Mouse (Mus musculus) embryo, embryonic 11.5 days (tissue): ENCODE measurements around the gene Treml2.

Source experiments
- DNase-seq: peaks from one replicate; pipeline ENCODE4 v3.0.0-alpha.2; 2012; ENCODE audit warnings: low read depth, low spot score

The Treml2 gene

DNA sequence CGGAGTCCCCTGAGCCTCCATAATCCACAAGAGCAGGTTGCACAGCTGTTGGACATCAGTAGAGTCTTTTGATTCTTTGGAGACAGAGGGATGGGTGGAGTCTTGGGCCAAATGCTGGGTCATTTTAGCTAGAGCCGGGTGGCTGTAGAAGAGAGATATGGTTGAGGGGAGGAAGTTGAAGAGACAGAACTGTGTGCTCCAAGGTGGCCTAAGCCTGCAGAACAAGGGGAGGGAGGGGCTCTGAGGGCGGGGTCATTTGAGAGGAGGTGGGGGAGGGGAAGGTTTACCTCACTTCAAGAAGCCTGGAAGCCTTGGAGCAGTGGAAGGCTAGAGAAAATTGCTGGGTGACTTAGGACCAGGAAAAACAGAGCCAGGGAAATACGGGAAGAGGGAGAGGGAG lies at the start of gene Treml2:
TSS of gene Treml2 (plus strand) at position 296 of the 400 bp plus-strand sequence.
- DNase-seq, result peak; percentile 14

DNA sequence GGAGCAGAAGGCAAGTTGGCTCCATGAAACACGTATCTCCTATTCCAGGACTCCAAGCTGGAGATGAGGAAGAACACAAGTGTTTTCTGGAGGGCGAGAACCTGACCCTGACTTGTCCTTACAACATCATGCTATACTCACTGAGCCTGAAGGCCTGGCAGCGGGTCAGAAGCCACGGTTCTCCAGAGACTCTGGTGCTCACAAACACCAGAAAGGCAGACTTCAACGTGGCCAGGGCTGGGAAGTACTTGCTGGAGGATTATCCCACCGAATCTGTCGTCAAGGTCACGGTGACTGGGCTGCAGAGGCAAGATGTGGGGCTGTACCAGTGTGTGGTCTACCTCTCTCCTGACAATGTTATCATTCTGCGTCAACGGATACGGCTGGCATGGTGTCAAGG lies 49.8 kb upstream of the Treml2 start:
- no peak for DNase-seq

GRCm38 (mm10) chr17:48250631-48251030 lies 48.7 kb upstream of the Treml2 start:
- no peak for DNase-seq

DNA sequence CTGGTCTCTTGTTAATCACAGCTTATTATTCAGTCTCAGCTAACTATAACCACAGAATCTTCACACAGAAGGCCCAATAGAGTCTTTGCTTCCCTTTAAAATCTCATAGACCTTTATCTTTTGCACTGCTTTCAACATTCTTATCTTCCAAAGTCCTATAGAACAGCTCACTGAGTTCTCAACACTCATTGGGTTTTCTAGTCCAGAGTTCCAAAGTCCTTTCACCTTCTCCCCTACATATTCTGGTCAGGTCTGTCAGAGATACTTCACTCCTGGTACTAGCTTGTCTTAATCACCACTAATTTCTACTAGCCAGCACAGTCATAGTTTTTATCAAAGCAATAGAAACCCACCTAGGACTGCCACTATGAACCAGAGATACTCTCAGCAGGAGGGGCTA lies 42.7 kb upstream of the Treml2 start:
- no peak for DNase-seq

GRCm38 (mm10) chr17:48261868-48262267 lies 37.4 kb upstream of the Treml2 start:
- DNase-seq, result no peak

- no peak for DNase-seq
Measured at GRCm38 (mm10) chr17:48263741-48264362, 35.4 kb upstream of the Treml2 start, which contains the start of gene Treml4. Gene Treml4 (plus strand): TSS chr17:48264295.

DNA sequence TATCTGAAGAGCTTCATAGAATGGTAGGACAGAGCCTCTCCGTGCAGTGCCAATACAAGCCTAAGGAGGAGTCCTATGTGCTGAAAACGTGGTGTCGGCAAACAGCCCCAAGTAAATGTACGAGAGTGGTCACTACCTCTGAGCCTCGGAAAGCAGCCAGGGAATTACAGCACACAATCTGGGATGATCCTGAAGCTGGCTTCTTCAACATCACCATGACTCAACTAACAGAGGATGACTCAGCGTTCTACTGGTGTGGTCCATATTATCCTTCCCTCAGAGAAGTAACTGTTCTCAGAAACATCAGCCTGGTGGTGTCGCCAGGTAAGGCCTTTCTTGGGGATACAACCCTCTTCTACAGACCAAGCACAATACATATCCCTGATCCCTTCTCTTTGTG lies 34.6 kb upstream of the Treml2 start:
- DNase-seq, result no peak

- no peak for DNase-seq
Measured at GRCm38 (mm10) chr17:48266138-48266537, 33.2 kb upstream of the Treml2 start.

DNA sequence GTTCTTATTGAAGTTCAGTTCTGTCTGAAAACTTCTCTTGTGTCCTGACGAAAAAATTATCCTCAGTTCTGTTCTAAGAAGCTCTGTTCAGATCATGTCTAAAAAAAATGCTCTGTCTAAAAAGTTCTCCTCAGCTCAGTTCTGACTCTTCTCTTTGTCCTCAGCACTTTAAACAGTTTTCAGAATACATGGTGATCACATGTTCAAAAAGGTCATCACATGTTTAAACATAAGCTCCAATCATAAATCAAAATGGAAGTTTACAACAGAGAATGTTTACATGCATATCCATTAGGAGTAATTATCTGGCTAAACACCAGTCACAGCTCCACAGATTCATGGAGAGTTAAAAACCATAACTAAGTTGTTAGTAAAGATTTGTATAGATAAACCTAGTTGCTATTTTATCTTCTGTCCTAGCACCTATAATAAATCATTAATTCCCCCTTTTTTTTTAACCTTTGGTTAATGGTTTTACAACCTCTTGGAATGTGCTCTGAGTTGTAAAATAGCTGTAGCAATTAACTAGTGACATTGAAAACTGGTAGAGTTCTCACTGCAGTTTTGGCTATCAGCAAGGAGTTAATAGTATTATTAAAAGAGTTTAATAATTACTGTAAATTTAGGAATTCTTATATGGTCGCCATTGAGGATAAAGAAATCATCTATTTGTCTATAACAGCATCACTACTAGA lies 32.5 kb upstream of the Treml2 start:
- DNase-seq, result no peak

DNA sequence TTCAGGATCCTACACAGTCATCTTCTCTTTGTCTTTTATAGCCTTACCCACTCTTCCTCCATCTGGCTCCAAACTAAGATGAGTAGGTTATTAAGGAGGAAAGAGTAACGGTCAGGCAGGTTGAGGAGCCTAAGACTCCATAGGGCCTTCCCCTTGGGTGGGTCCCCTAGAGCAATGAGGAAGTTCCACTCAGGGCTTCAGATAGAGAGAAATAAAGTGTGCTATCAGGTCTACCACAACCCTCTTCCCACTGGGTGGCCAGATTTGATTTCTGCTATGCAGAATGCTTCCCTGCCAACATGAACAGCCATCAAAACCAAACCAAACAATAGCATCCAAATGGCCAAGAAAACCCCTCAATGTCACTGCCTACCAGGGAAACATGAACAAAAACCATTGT lies 31.7 kb upstream of the Treml2 start:
- DNase-seq, result no peak

- no peak for DNase-seq
Measured at GRCm38 (mm10) chr17:48268276-48268675, 31.0 kb upstream of the Treml2 start.

GRCm38 (mm10) chr17:48269833-48270232 lies 29.5 kb upstream of the Treml2 start:
- no peak for DNase-seq

- DNase-seq, result no peak
Measured at GRCm38 (mm10) chr17:48272158-48272557, 27.1 kb upstream of the Treml2 start.

DNA sequence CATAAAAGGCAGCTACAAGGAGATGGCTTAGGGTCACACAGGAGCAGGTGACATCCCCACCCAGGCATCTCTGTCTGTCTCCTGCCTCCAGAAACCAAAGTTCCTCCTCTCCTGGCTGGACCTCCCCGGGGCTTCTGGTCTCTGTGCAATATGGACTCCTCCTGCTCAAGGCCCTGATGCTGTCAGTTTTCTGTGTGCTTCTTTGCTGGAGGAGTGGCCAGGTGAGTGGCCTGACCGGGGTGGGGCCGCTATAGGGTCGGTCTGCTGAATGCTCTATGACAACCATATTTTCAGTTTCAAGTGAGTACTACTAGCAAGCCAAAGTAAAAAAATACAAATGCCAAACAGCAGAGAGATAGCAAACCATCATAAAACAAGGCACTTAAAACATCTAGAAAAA lies 26.7 kb upstream of the Treml2 start:
- DNase-seq, result no peak

- no peak for DNase-seq
Measured at GRCm38 (mm10) chr17:48274098-48274497, 25.2 kb upstream of the Treml2 start.

GRCm38 (mm10) chr17:48274885-48275284 lies 24.4 kb upstream of the Treml2 start:
- DNase-seq, result peak; percentile 72

- DNase-seq, result no peak
Measured at GRCm38 (mm10) chr17:48275736-48276135, 23.6 kb upstream of the Treml2 start.

- DNase-seq, result no peak
Measured at GRCm38 (mm10) chr17:48278381-48278780, 20.9 kb upstream of the Treml2 start.

- no peak for DNase-seq
Measured at GRCm38 (mm10) chr17:48279002-48279401, 20.3 kb upstream of the Treml2 start.

DNA sequence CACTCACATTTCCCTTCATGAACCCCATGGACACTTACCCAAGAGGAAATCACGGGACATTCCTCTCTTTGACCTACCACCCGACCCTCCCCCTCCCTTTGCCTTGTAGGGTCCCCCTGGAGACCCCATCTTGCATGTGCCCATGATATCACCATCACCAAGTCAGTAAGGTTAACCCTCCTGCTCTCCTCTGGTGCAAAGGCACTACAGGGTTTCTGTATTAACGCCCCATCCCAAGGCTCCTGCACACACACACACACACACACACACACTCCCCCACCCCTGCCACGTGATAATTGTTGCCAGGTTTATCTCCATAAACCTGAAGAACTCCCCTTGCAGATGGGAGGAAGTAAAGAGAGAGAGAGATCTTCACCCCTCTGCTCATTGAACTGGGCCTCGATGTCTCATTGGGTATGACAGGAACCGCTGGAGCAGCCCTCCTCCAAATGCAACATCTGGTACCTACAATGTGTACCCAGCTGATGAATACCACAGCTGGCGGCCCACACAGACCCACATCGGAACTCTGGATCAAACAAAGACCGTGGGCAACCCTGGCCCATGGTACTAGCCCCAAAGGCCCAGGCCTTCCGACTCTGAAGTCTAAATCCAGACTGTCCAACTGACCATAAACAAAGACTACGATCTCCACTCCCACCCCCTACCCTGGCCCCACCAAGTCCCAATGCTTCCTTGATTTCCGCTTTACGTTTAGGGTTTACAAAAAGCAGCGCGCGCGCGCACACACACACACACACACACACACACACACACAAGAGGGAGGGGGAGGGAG lies 18.2 kb upstream of the Treml2 start:
- DNase-seq, result no peak

DNA sequence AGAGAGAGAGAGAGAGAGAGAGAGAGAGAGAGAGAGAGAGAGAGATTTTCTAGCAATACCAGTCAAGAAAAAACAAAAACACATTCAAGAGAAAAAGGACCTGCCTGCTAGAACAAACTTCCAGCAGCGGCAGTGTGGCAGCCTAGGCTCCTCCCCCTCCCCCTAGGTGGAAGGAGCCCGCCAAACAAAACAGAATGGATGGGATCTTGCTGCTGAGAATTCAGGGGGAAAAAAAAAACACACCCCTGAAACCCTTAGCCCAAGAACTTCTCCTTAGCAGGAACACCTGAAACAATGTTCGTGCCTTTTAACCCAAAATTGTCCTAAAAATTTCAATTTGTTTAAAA lies 17.6 kb upstream of the Treml2 start:
- DNase-seq, result no peak

GRCm38 (mm10) chr17:48286765-48287164 lies 12.5 kb upstream of the Treml2 start:
- DNase-seq, result no peak

- DNase-seq, result no peak
Measured at GRCm38 (mm10) chr17:48287276-48287675, 12.0 kb upstream of the Treml2 start.
